Mouse (Mus musculus) frontal cortex, postnatal 14 days (tissue): ENCODE data around the gene Tbxas1.

Experiments
- DNase-seq, 2 experiments: peaks; one replicate each; pipeline ENCODE4 v3.0.0; 2022; ENCODE audit warnings: low spot score in 2 of 2

The Tbxas1 gene

GRCm38 (mm10) chr6:38960367-38960766, 85.2 kb downstream of the Tbxas1 start:
- DNase-seq: no peak

- no peak for DNase-seq
Observed at GRCm38 (mm10) chr6:38960791-38961426, 85.7 kb downstream of the Tbxas1 start.

- no peak for DNase-seq
Observed at GRCm38 (mm10) chr6:38961427-38962033, 86.3 kb downstream of the Tbxas1 start.

GRCm38 (mm10) chr6:38966839-38967238, 91.6 kb downstream of the Tbxas1 start:
- no peak for DNase-seq

GRCm38 (mm10) chr6:38967288-38967687, 92.1 kb downstream of the Tbxas1 start:
- no peak for DNase-seq

GRCm38 (mm10) chr6:38967988-38968387, 92.8 kb downstream of the Tbxas1 start:
- DNase-seq: no peak

- no peak for DNase-seq
Observed at GRCm38 (mm10) chr6:38969944-38970740, 94.9 kb downstream of the Tbxas1 start.

GRCm38 (mm10) chr6:38970759-38971158, 95.6 kb downstream of the Tbxas1 start:
- no peak for DNase-seq

GRCm38 (mm10) chr6:38972826-38973225, 97.6 kb downstream of the Tbxas1 start:
- no peak for DNase-seq

GRCm38 (mm10) chr6:38973441-38974161, 98.4 kb downstream of the Tbxas1 start:
- DNase-seq: no peak

- DNase-seq: no peak
Observed at GRCm38 (mm10) chr6:38974162-38974525, 98.9 kb downstream of the Tbxas1 start.

- DNase-seq: no peak
Observed at GRCm38 (mm10) chr6:38974536-38975268, 99.5 kb downstream of the Tbxas1 start.

- DNase-seq: no peak
Observed at GRCm38 (mm10) chr6:38975866-38976265, 100.7 kb downstream of the Tbxas1 start.

- DNase-seq: no peak
Observed at GRCm38 (mm10) chr6:38976355-38976754, 101.2 kb downstream of the Tbxas1 start.

- no peak for DNase-seq
Observed at GRCm38 (mm10) chr6:38980921-38981715, 105.9 kb downstream of the Tbxas1 start.

GRCm38 (mm10) chr6:38982071-38982470, 106.9 kb downstream of the Tbxas1 start:
- no peak for DNase-seq

GRCm38 (mm10) chr6:38982656-38983055, 107.5 kb downstream of the Tbxas1 start:
- no peak for DNase-seq

GRCm38 (mm10) chr6:38983060-38983459, 107.9 kb downstream of the Tbxas1 start:
- DNase-seq: no peak

- no peak for DNase-seq
Observed at GRCm38 (mm10) chr6:38984626-38985025, 109.4 kb downstream of the Tbxas1 start.

- DNase-seq: no peak
Observed at GRCm38 (mm10) chr6:38986641-38987040, 111.4 kb downstream of the Tbxas1 start.

- no peak for DNase-seq
Observed at GRCm38 (mm10) chr6:38992016-38992415, 116.8 kb downstream of the Tbxas1 start.
